Mouse (Mus musculus) left cerebral cortex, adult 8-10 months (tissue): ENCODE measurements around the gene Degs2. TPM values are rescaled to one million over a fixed set of nuclear protein-coding genes. Genes with fewer than 3 reads are reported as not detected.
"Not testable (repeated sequence)": the region's sequence is repeated elsewhere in the genome, so short reads cannot be mapped to it uniquely, and the experiment has no call there.

Experiments used
- DNase-seq, 2 experiments: peaks; one replicate each; pipeline ENCODE4 v3.0.0; 2022; ENCODE audit warnings: low spot score in 2 of 2
- total RNA-seq, 4 experiments: library from RNA; stranded (reverse); gene quantifications; 2 replicates each; pipeline ENCODE4 v1.2.4; 2022

The Degs2 gene
- 1 to 10 TPM; 4.8 to 7.2 (median 6.6) TPM for total RNA-seq

DNA sequence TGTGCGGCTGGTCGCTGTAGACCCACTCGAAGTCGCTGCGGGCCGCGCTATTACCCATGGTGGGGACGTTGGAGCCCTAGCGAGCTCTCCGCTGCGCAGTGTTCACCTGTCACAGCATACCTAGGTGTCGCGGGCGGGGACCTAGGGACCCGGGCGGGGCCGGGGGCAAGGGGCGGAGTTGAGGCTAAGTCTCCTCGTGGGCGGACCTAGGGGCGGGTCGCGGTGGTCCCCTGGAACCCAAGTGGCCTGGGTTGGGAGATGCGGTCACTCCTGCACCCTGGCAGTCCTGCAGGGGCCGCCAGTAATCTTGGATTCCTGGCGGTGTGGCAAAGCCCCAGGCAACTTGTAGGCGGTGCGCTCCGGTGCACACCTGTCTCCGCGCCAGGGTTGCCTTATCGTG is at the start of gene Degs2:
TSS of gene Degs2 (minus strand) at position 131 of the 400 bp plus-strand sequence.
- DNase-seq, result no peak

GRCm38 (mm10) chr12:108751790-108752189 is 49.7 kb upstream of the Degs2 start:
- DNase-seq, result no peak

DNA sequence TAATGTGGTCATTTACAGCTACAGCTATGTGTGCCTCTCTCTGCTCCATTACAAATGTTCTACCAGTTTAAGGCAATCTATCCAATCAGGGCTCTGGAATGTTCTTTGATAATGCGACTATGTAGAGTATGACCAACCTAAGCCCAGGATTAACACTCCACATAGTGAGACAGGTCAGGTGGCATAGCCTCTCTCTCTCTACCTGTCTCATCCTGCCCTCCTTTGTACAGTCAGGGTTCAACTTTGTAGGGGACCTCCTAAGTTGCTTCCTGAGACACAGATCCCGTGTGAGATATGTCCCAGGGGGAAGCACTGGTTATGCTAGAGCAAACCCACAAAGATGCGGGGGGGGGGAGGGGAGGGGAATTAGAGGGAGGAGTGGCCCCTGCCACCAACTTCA is 48.1 kb upstream of the Degs2 start:
- no peak for DNase-seq

DNA sequence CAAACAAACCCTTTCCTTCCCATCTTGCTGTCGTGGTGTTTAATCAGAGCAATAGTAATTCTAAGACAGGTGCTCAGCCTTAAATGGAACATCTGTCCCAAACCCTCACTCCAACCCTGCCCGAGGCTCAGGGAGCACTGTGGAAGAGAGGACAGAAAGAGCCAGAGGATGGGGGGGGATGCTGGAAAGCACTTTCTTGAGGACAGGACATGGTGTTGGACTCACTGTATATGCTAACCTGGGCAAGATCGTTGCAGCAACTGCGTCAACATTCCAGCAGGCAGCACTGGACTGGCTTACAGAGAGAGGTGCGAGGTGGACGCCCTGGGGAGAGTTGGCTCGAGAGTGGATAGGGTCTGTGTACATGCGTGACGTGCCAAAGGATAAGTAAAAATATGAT is 47.3 kb upstream of the Degs2 start:
- DNase-seq, result no peak

DNA sequence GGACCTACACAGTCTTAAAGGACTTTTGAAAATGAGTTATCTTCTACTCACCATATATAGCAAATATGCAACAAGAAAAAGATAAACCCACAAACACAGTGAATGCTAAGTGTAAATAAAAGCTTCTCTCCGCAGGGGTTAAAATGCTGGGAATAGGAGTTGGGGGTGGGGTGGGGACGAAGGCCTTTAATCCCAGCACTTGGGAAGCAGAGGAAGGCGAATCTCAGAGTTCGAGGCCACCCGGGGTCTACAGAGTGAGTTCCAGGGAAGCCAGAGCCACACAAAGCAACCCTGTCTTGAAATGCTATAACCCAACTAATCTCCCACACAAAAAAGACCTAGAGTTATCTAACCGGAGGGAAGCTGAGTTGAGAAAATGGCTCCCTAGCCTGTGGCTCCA is 46.9 kb upstream of the Degs2 start:
- DNase-seq, result no peak

DNA sequence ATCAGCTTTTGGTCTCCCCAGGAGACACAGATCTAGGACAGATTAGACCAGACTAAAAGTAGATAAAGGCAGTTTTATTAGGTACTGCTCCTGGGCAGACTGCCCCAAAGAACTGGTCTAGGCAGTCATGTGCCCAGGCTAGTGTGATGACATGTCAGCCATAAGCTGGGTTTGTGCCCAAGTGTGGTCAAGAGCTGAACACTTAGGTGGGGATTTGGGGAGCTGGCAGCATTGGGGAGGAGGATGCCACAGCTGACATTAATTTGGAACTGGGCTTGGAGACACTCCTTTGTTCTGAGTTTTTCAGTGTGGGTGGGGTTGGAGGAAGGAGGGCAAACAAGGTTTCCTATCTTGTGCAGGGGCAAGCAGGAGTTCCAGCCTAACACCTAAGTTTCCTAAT is 43.9 kb upstream of the Degs2 start:
- no peak for DNase-seq

GRCm38 (mm10) chr12:108742241-108742640 is 40.1 kb upstream of the Degs2 start:
- no peak for DNase-seq

- no peak for DNase-seq
These were observed 39.4 kb upstream of the Degs2 start for GRCm38 (mm10) chr12:108741472-108741871.

DNA sequence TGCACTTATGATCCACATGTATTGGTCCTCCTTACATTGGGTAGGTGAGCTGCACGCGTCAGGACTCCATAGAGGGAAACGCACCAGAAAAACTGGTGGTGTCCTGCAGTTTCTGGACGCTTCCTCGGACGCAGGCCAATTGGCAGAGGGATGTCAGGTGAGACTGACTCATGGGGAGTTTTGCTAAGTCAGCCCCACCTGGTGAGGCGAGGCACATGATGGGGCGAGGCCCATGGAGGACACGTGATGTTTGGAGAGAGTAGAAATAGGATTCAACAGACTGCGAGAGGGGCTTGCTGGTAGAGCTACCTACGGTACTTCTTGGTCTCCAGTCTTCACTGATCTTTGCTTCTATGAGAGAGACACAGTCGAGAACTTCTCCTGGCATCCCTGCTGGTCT is 36.6 kb upstream of the Degs2 start:
- no peak for DNase-seq

GRCm38 (mm10) chr12:108737838-108738237 is 35.7 kb upstream of the Degs2 start:
- DNase-seq, result no peak

GRCm38 (mm10) chr12:108734386-108734785 is 32.3 kb upstream of the Degs2 start:
- no peak for DNase-seq

DNA sequence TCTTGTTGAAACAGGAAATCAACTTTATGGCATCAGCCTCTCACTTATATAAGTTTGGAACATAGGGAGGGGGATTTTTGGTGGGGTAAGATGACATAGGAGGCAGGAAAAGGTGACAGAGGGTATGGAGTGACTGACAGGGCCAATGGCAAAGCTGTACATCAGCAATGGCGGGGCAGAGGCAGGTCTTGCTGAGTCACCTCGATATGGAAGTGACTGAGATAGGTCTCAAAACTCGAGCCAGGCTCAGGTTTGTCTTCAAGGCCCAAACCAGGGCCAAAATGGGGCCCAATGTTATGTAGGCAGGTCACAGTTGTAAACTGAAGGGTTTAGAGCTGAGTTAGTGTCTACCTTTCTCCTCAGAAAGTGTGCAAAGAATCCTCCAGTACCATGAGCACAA is 21.7 kb upstream of the Degs2 start:
- DNase-seq, result no peak

DNA sequence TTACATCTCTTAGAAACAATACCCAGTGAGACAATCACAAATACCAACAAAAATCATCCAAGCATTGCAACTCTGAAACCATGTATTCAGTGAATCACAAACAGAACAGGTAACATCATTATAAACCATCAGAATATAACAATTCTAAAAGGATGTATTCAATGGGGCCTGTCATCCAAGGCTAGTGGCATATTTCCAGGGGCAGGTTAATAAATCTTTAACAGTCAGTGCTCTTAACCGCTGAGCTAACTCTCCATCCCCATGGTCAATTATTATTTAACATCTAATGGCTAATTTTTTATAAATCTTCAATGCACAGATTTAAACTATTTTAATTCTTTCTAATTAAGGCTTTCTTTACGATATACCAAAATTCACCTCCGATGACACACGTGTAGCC is 20.3 kb upstream of the Degs2 start:
- DNase-seq, result no peak

DNA sequence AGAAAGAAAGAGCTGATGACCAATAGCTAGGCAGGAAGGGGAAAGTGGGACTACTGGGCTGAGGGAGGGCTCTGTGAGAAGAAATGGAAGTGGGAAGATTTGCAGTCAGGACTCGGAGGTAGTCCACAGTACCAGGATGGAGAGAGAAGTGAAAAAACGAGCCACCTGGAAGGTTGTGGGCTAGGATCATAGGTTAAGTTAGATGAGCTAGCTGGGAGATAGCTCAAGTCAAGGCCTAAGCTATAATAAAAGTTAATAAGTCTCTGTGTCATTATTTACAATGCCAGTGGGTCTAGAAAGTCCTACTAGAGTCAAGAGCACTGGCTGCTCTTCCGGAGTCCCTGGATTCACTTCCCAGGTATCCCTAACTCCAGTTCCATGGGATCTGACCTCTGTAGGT is 16.4 kb upstream of the Degs2 start:
- no peak for DNase-seq

- no peak for DNase-seq
These were observed 13.7 kb upstream of the Degs2 start for GRCm38 (mm10) chr12:108715854-108716253.

GRCm38 (mm10) chr12:108713972-108714371 is 11.9 kb upstream of the Degs2 start:
- DNase-seq, result not testable (repeated sequence)

DNA sequence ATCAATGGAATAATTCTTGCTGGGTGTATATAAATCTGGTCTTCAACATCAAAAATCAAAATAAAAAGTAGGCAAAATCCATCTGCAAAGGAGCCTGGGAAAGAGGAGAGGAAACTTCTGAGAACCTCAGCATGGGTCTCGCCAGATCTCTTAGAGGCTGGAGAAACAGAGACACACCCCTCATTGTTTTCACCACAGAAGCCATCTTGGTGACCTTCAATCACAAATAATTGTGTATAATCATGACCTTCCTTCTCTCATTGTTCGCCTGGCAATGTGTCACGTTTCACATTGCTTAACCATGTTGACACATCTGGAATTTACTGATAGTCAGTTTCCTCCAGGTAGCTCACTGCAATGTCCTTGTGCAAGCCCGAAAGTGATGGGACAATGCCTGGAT is 10.4 kb upstream of the Degs2 start:
- DNase-seq, result no peak

DNA sequence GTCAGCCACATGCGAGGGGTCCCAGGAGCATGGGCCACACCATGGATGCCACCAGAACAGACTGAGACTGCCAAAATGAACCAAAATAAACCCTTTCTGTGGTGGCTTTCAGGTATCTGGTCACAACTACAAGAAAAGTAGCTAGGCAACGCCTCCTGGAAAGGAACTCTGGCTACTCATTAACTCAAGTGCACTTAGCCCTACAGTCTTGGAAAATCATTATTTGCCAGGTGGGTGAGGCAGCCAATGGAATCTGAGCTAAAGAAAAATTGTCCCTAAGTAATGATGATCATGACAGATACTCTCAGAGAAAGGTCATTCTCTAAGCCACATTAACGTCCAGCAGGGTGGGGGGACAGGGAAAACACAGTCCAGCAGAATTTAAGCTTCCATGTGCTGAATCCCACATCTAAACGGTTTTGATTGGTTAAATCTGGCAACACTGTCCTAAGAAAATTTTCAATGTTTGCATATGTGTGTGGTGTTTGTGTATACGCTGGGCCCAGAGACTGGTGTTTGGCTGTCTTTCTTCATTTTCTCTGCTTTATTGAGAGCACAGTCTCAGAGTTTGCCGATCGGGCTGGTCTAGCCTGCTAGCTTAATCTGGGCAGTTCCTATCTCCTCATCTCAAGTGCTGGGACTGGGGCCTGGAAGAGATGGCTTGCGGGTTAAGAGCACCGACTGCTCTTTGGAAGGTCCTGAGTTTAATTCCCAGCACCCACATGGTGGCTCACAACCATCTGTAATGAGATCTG is 8.9 kb upstream of the Degs2 start:
- DNase-seq, result no peak

DNA sequence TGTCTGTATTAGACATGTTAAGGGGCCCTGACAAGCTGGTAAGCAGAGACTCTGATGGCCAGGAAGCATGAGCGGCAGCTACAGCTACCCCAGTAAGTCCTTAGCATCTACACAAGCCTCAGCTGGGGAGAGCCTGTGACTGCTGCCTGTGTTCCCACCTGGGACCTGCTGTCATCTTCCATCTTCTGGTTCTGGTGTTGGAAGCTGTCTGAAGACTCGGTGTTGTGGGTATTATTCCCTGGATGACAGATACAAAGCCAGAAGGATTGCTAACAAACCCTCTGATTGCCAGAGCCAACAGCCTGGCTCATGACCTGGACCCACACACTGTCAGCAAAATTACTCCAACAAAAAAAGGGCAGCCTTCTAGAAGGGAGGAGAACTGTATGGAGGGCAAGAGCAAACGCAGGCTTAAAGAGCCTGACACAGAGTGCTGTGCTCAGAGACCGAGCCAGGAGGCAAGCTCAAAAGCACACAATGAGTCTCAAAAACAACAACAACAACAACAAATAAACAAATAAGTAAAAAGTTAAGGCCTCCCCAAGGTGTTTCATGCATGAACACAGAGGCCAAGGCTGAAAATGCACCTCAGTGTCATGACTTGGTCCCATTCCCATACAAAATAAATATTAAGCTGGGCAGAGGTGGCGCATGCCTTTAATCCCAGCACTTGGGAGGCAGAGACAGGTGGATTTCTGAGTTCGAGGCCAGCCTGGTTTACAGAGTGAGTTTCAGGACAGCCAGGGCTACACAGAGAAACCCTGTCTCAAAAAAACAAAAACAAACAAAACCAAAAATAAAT is 8.1 kb upstream of the Degs2 start:
- DNase-seq, result no peak

DNA sequence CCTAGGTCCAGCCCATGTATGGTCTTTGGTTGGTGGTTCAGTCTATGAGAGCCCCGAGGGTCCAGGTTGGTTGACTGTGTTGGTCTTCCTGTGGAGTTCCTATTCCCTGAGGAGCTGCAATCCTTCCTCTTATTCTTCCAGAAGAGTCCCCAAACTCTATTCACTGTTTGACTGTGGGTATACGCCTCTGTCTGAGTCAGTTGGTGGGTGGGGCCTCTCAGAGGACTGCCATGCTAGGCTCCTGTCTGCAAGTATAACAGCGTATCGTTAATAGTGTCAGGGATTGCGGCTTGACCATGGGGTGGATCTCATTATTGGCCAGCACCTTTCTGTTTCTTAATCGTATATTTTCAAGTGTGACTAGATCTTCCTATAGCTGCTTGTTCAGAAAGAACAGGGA is 7.3 kb upstream of the Degs2 start:
- DNase-seq, result no peak

DNA sequence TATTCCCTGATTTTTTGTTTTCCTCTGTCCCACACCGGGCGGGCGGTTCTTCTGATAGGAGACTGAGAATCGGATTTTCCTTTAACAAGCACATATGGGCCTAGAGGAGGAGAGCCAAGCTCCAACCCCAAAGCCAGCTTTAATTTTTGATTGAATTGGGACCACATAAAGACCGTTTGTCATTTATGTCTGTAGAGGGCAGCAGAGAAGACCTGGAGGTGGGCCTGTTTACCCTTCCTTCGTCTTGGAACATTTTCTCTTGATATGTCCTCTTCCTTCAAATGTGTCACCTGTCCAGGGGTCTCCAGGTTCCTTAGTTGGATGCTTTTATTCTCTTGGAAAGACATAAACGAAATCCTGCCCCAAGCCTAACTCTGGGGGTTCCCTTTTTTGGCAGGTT is 4.0 kb upstream of the Degs2 start:
- no peak for DNase-seq

- no peak for DNase-seq
These were observed 3.4 kb upstream of the Degs2 start for GRCm38 (mm10) chr12:108705486-108705885.

- DNase-seq, result no peak
These were observed 894 bp downstream of the Degs2 start for GRCm38 (mm10) chr12:108701221-108701620.
